Mouse (Mus musculus) left cerebral cortex, adult 2 months (tissue): ENCODE results near the gene Fam189a1. TPM values are rescaled to one million over a fixed set of nuclear protein-coding genes. Genes with fewer than 3 reads are reported as not detected.

ENCODE experiments used
- DNase-seq, 2 experiments: peaks; one replicate each; pipeline ENCODE4 v3.0.0; 2021 to 2022; ENCODE audit warnings: low spot score in 2 of 2, mixed read lengths in 1 of 2; ENCODE audit errors: extremely low spot score in 1 of 2
- H3K27ac ChIP-seq: fragments of 200-600 bp; 2 replicates; pipeline ENCODE4 v1.8.1; 2022
- H3K4me3 ChIP-seq: fragments of 200-600 bp; 2 replicates; pipeline ENCODE4 v1.8.1; 2022
- CTCF ChIP-seq: fragments of 200-600 bp; IDR thresholded peaks from 2 replicates; pipeline ENCODE4 v1.8.1; 2022; ENCODE audit warnings: antibody characterized with exemption, mild to moderate bottlenecking, moderate library complexity
- intact Hi-C: fragments of 180-260 bp; cut with DNase I; formaldehyde crosslinking; loops from one replicate; pipeline ENCODE4 v1.15.1; 2025
- total RNA-seq, 2 experiments: library from RNA; stranded (reverse); gene quantifications; 2 replicates each; pipeline ENCODE4 v1.2.3; 2021

Gene Fam189a1
- total RNA-seq, 2 experiments from 2014 or later: 60.6 to 62.7 TPM

- no peak for DNase-seq
Measured at GRCm38 (mm10) chr7:64830214-64830995, 326.0 kb downstream of the Fam189a1 start.

GRCm38 (mm10) chr7:64821081-64821480 is 335.3 kb downstream of the Fam189a1 start:
- no peak for TF ChIP-seq CTCF
- no peak overlapping the region for H3K4me3 ChIP-seq
- intact Hi-C loops: no loop called here
- H3K27ac ChIP-seq: no peak overlapping the region
- no peak for DNase-seq

More at GRCm38 (mm10) chr7:64830214-64830995, 326.0 kb downstream of the Fam189a1 start:
- intact Hi-C loops: no loop called here
- TF ChIP-seq CTCF: no peak
- no peak overlapping the region for H3K4me3 ChIP-seq
- H3K27ac ChIP-seq: no peak overlapping the region

GRCm38 (mm10) chr7:64819683-64820082 is 336.7 kb downstream of the Fam189a1 start:
- Histone ChIP-seq H3K27ac (no peak overlapping the region), H3K4me3 (no peak overlapping the region)
- no peak for DNase-seq
- intact Hi-C loops: no loop called here
- no peak for TF ChIP-seq CTCF

- no peak for DNase-seq
- no peak for TF ChIP-seq CTCF
- Histone ChIP-seq H3K4me3 (no peak overlapping the region), H3K27ac (no peak overlapping the region)
- intact Hi-C loops: no loop called here
Measured at GRCm38 (mm10) chr7:64808876-64809275, 347.5 kb downstream of the Fam189a1 start.

GRCm38 (mm10) chr7:64805100-64805499 is 351.3 kb downstream of the Fam189a1 start:
- H3K27ac ChIP-seq: no peak overlapping the region
- intact Hi-C loops: no loop called here
- no peak for TF ChIP-seq CTCF
- DNase-seq: no peak
- H3K4me3 ChIP-seq: no peak overlapping the region

GRCm38 (mm10) chr7:64795554-64795953 is 360.8 kb downstream of the Fam189a1 start:
- intact Hi-C loops: no loop called here
- no peak overlapping the region for H3K4me3 ChIP-seq
- no peak for TF ChIP-seq CTCF
- no peak for DNase-seq
- no peak overlapping the region for H3K27ac ChIP-seq

GRCm38 (mm10) chr7:64792031-64792430 is 364.3 kb downstream of the Fam189a1 start:
- no peak overlapping the region for H3K4me3 ChIP-seq
- H3K27ac ChIP-seq: no peak overlapping the region
- no peak for DNase-seq
- intact Hi-C loops: no loop called here
- TF ChIP-seq CTCF: no peak

GRCm38 (mm10) chr7:64791145-64791544 is 365.2 kb downstream of the Fam189a1 start:
- H3K4me3 ChIP-seq: no peak overlapping the region
- DNase-seq: no peak
- intact Hi-C loops: no loop called here
- no peak for TF ChIP-seq CTCF
- no peak overlapping the region for H3K27ac ChIP-seq

GRCm38 (mm10) chr7:64785040-64785439 is 371.3 kb downstream of the Fam189a1 start:
- no peak for DNase-seq
- Histone ChIP-seq H3K4me3 (no peak overlapping the region), H3K27ac (no peak overlapping the region)
- TF ChIP-seq CTCF: no peak
- intact Hi-C loops: no loop called here

- intact Hi-C loops: loop anchor here (5.0 to 10.0 kb wide), 3 partner anchors 93 to 315 kb away; partner anchors contain the start of gene Nsmce3
- Histone ChIP-seq H3K27ac (peak overlapping the region; percentile 91), H3K4me3 (no peak overlapping the region)
- DNase-seq: peak; percentile 60 to 65
- TF ChIP-seq CTCF: no peak
Measured at GRCm38 (mm10) chr7:64779501-64779900, 376.9 kb downstream of the Fam189a1 start.

GRCm38 (mm10) chr7:64776708-64777489 is 379.5 kb downstream of the Fam189a1 start:
- peak in 1 of 2 experiments; percentile 72 for DNase-seq
- intact Hi-C loops: loop anchor here (2.0 to 10.0 kb wide), 4 partner anchors 26 to 318 kb away; partner anchors contain the start of gene Nsmce3
- no peak overlapping the region for H3K4me3 ChIP-seq
- no peak for TF ChIP-seq CTCF
- H3K27ac ChIP-seq: peak overlapping the region; percentile 33; the same call in 1 of the 2 replicates

- intact Hi-C loops: loop anchor here (10.0 kb wide), 1 partner anchor 321 kb away; no protein-coding TSS in a partner anchor
- no peak overlapping the region for H3K27ac ChIP-seq
- no peak for DNase-seq
- TF ChIP-seq CTCF: peak; percentile 27
- no peak overlapping the region for H3K4me3 ChIP-seq
Measured at GRCm38 (mm10) chr7:64773465-64773864, 382.9 kb downstream of the Fam189a1 start.
